Mouse (Mus musculus) stomach, embryonic 14.5 days (tissue): ENCODE results near the gene Myadm. TPM values are rescaled to one million over a fixed set of nuclear protein-coding genes. Genes with fewer than 3 reads are reported as not detected.

Source experiments
- ATAC-seq: fragments of 200-750 bp; cut with Nextera tagmentation; 2 replicates; pipeline ENCODE4 v1.8.0; 2017; ENCODE audit warnings: low read depth, moderate TSS enrichment; ENCODE audit not compliant: insufficient number of reproducible peaks, insufficient read depth, low FRiP score
- H3K27ac ChIP-seq: fragments of 300-500 bp; sonication (generic); 2 replicates; pipeline ENCODE4 v1.5.1; 2014; ENCODE audit warnings: mild to moderate bottlenecking, low read length, moderate library complexity, mixed read lengths
- H3K27me3 ChIP-seq: fragments of 300-500 bp; sonication (generic); 2 replicates; pipeline ENCODE4 v1.6.1; 2014; ENCODE audit warnings: low read length, control low read depth, mixed read lengths; ENCODE audit not compliant: control insufficient read depth, insufficient read depth
- H3K36me3 ChIP-seq: fragments of 300-500 bp; sonication (generic); 2 replicates; pipeline ENCODE4 v1.6.1; 2014; ENCODE audit warnings: mild to moderate bottlenecking, control low read depth, low read length, moderate library complexity, mixed read lengths; ENCODE audit not compliant: control insufficient read depth, insufficient read depth
- H3K4me1 ChIP-seq: fragments of 300-500 bp; sonication (generic); 2 replicates; pipeline ENCODE4 v1.6.1; 2014; ENCODE audit warnings: low read length, control low read depth, mixed read lengths; ENCODE audit not compliant: control insufficient read depth, insufficient read depth
- H3K4me2 ChIP-seq: fragments of 300-500 bp; sonication (generic); replicated peaks from 2 replicates; pipeline ENCODE4 v1.6.1; 2014; ENCODE audit warnings: low read depth, low read length, control low read depth
- H3K4me3 ChIP-seq: fragments of 300-500 bp; sonication (generic); 2 replicates; pipeline ENCODE4 v1.5.1; 2014; ENCODE audit warnings: low read depth, low read length, control low read depth
- H3K9ac ChIP-seq: fragments of 300-500 bp; sonication (generic); replicated peaks from 2 replicates; pipeline ENCODE4 v1.6.1; 2014; ENCODE audit warnings: low read depth, mild to moderate bottlenecking, control low read depth, low read length, moderate library complexity, mixed read lengths
- H3K9me3 ChIP-seq: fragments of 300-500 bp; sonication (generic); 2 replicates; pipeline ENCODE4 v1.6.1; 2016; ENCODE audit warnings: low read depth, low read length, control low read depth; ENCODE audit not compliant: control insufficient read depth
- WGBS: fragments of 180-500 bp; shearing (Covaris S2); extraction: QIAGEN DNeasy Blood & Tissue Kit; methylation state at CpG from one replicate; pipeline ENCODE4 v1.1.7; 2014; 5-methylcytosine and 5-hydroxymethylcytosine counted together
- polyA plus RNA-seq: library from polyadenylated mRNA; unstranded; fragments of >200 nt; fragmentation: Nextera tagmentation; extraction: Ambion mirVana; gene quantifications from 2 replicates; pipeline ENCODE4 v1.2.1, GENCODE M21; 2014

Gene Myadm
- polyA plus RNA-seq, 1 experiment from 2014 or later, result 204 TPM

- Histone ChIP-seq H3K4me1 (no peaks in the 10 kb centered on the region), H3K36me3 (no peaks in the 10 kb centered on the region), H3K4me3 (peak overlapping the region; percentile 39), H3K9me3 (no peaks in the 10 kb centered on the region), H3K4me2 (peak overlapping the region; percentile 49), H3K27me3 (no peaks in the 10 kb centered on the region), H3K9ac (no peak overlapping the region; the same call in 1 of the 2 replicates), H3K27ac (peak overlapping the region; percentile 91)
- 0% methylated on average over 4 of the region's 4 CpGs for WGBS
- ATAC-seq, result no peak
Observed at GRCm38 (mm10) chr7:3332224-3332615, 43.3 kb downstream of the Myadm start.

DNA sequence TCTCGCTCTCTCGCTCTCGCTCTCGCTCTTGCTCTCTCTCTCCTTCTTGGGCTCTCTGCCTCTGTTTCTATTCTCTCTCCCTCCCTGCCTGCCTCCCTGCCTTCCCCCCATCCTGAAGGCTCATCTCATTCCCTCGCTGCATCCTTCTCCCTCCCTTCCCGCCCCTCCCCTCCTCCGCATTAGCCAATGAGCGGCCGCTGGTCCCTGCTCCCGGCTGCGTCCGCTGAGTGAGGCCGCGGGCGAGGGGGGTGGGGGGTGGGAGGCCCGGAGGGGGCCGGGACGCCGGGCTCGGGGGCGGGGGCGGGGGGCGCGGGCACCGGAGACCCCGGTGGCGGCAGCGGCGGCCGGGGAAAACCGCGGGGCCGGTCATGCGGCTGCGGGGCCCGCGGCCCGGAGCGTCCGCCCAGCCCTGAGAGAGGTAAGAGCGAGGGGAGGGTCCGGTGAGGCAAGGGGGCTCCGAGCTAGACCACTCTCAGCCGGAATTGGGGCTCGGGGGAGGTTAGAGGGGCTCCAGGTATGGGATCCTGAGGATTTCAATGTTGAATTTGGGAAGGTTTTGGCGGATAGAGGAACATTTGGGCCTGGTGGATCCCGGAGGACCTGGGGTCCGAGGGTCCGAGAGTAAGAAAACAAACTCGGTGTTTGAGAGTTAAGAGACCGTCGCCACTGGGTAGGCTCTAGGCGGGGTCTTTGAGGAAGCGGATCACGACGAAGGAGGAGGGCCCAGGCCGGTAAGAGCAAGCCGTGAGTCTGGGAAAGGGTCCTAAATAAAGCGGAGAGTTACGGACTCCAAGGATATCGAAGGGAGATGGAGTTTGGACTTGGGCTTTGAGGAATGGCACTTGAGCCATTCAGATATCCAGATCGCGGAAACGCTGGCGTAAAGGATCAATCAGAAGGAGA is 44.0 kb downstream of the Myadm start, which contains the start of gene Cacng7:
Gene Cacng7 (plus strand): TSS at position 337 of the 903 bp plus-strand sequence.
- H3K4me3 ChIP-seq, result peak within 1 kb of the TSS; percentile 39
- H3K4me1 ChIP-seq, result no peaks in the 10 kb centered on the region
- peak; percentile 74 for ATAC-seq
- no peaks in the 10 kb centered on the region for H3K27me3 ChIP-seq
- no peaks in the 10 kb centered on the region for H3K9me3 ChIP-seq
- H3K9ac ChIP-seq, result peak within 1 kb of the TSS; percentile 45
- WGBS, result 1% methylated on average over 62 of the region's 65 CpGs
- H3K36me3 ChIP-seq, result no peaks in the 10 kb centered on the region
- peak within 1 kb of the TSS; percentile 49 for H3K4me2 ChIP-seq
- peak within 1 kb of the TSS; percentile 91 for H3K27ac ChIP-seq

- no peak for ATAC-seq
- no peaks in the 10 kb centered on the region for H3K9me3 ChIP-seq
- H3K4me1 ChIP-seq, result no peaks in the 10 kb centered on the region
- no peak overlapping the region for H3K27ac ChIP-seq
- H3K4me3 ChIP-seq, result peak overlapping the region; percentile 39
- H3K4me2 ChIP-seq, result peak overlapping the region; percentile 49
- no peaks in the 10 kb centered on the region for H3K36me3 ChIP-seq
- H3K27me3 ChIP-seq, result no peaks in the 10 kb centered on the region
- WGBS, result 9% methylated on average over 5 of the region's 5 CpGs
- H3K9ac ChIP-seq, result peak overlapping the region; percentile 45
Observed at GRCm38 (mm10) chr7:3333542-3333941, 44.7 kb downstream of the Myadm start.

GRCm38 (mm10) chr7:3336412-3336811 is 47.5 kb downstream of the Myadm start:
- peaks cover 4% of the 10 kb centered on the region; the same call in 1 of the 2 replicates for H3K36me3 ChIP-seq
- no peak overlapping the region; the same call in 1 of the 2 replicates for H3K9ac ChIP-seq
- no peak overlapping the region for H3K27ac ChIP-seq
- H3K4me1 ChIP-seq, result no peaks in the 10 kb centered on the region
- 64% methylated on average over 17 of the region's 17 CpGs for WGBS
- H3K27me3 ChIP-seq, result no peaks in the 10 kb centered on the region
- no peak for ATAC-seq
- no peak overlapping the region for H3K4me3 ChIP-seq
- H3K4me2 ChIP-seq, result no peak overlapping the region
- no peaks in the 10 kb centered on the region for H3K9me3 ChIP-seq

GRCm38 (mm10) chr7:3338286-3338935 is 49.5 kb downstream of the Myadm start:
- no peak for ATAC-seq
- Histone ChIP-seq H3K9ac (no peak overlapping the region), H3K4me2 (no peak overlapping the region), H3K4me1 (no peaks in the 10 kb centered on the region), H3K4me3 (no peak overlapping the region), H3K27me3 (no peaks in the 10 kb centered on the region), H3K9me3 (no peaks in the 10 kb centered on the region), H3K36me3 (peaks cover 4% of the 10 kb centered on the region; the same call in 1 of the 2 replicates), H3K27ac (no peak overlapping the region)
- 70% methylated on average over 11 of the region's 11 CpGs for WGBS

DNA sequence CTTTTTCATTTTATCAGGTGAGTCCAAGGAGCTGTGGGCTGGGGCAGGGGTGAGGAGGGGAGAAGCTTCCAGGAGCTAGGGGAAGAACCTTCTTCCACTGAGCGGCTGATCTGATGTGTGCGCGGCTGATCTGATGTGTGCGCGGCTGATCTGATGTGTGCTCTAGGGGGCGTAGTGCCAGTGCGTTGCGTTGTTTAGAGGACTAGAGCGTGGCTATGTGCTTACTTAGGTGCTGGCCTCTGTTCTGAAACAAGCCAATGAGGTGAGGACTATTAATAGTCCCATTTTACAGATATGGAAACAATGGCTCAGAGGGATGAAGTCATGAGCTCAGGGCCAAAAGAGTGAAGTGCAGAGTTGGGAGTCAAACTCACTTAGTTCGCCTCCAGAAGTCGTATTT is 50.1 kb downstream of the Myadm start:
- Histone ChIP-seq H3K9me3 (no peaks in the 10 kb centered on the region), H3K4me3 (no peak overlapping the region), H3K36me3 (peaks cover 4% of the 10 kb centered on the region; the same call in 1 of the 2 replicates), H3K4me2 (no peak overlapping the region), H3K4me1 (no peaks in the 10 kb centered on the region), H3K9ac (no peak overlapping the region), H3K27ac (no peak overlapping the region), H3K27me3 (no peaks in the 10 kb centered on the region)
- WGBS, result 88% methylated on average over 11 of the region's 11 CpGs
- no peak for ATAC-seq

GRCm38 (mm10) chr7:3343861-3344260 is 55.0 kb downstream of the Myadm start:
- no peak overlapping the region for H3K4me3 ChIP-seq
- no peaks in the 10 kb centered on the region for H3K9me3 ChIP-seq
- H3K27ac ChIP-seq, result no peak overlapping the region
- 80% methylated on average over 3 of the region's 3 CpGs for WGBS
- H3K4me1 ChIP-seq, result no peaks in the 10 kb centered on the region
- H3K36me3 ChIP-seq, result peaks cover 4% of the 10 kb centered on the region; the same call in 1 of the 2 replicates
- no peak overlapping the region for H3K4me2 ChIP-seq
- H3K9ac ChIP-seq, result no peak overlapping the region
- no peak for ATAC-seq
- no peaks in the 10 kb centered on the region for H3K27me3 ChIP-seq

DNA sequence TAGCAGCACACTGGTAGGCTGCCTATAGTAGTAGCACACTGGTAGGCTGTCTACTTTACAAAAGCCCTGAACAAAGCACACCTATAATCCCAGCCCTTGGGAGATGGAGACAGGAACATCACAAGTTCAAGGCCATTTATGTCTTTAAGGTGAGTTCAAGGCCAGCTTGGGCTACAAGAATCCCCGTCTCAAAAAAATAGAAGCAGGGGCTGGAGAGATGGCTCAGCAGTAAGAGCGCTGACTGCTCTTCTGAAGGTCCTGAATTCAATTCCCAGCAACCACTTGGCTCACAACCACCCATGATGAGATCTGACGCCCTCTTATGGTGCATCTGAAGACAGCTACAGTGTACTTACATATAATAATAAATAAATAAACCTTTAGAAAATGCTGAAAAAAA is 56.4 kb downstream of the Myadm start:
- ATAC-seq, result no peak
- Histone ChIP-seq H3K9me3 (no peaks in the 10 kb centered on the region), H3K4me3 (no peak overlapping the region), H3K27ac (no peak overlapping the region), H3K9ac (no peak overlapping the region), H3K4me1 (no peaks in the 10 kb centered on the region), H3K4me2 (no peak overlapping the region), H3K36me3 (peaks cover 8% of the 10 kb centered on the region; the same call in 1 of the 2 replicates), H3K27me3 (no peaks in the 10 kb centered on the region)
- WGBS, result 93% methylated on average over 3 of the region's 3 CpGs
